Mouse (Mus musculus) brown adipose tissue, adult 24 weeks (tissue): ENCODE results near the gene Cmss1. TPM values are rescaled to one million over a fixed set of nuclear protein-coding genes. Genes with fewer than 3 reads are reported as not detected.

Source experiments
- H3K27ac ChIP-seq: fragments of 200-500 bp; replicated peaks from 2 replicates; pipeline ENCODE4 v1.5.1; 2012; ENCODE audit warnings: low read depth, mild to moderate bottlenecking, low read length
- H3K4me1 ChIP-seq: fragments of 200-500 bp; 2 replicates; pipeline ENCODE4 v1.6.1; 2012; ENCODE audit warnings: low read length, mixed read lengths; ENCODE audit not compliant: control insufficient read depth, insufficient read depth, insufficient read length
- H3K4me3 ChIP-seq: fragments of 200-500 bp; 2 replicates; pipeline ENCODE4 v1.5.1; 2012; ENCODE audit warnings: low read depth, mild to moderate bottlenecking, low read length, moderate library complexity; ENCODE audit not compliant: insufficient read depth
- polyA plus RNA-seq: library from polyadenylated mRNA; stranded (reverse); fragments of >200 nt; gene quantifications from 2 replicates; pipeline ENCODE4 v1.2.4, GENCODE M21; 2012; ENCODE audit not compliant: missing spikeins, insufficient read depth, insufficient read length

Cmss1 gene
- polyA plus RNA-seq, 1 experiment, result 10.9 TPM

GRCm38 (mm10) chr16:57513562-57513961, 93.1 kb downstream of the Cmss1 start:
- Histone ChIP-seq H3K4me3 (no peak overlapping the region), H3K4me1 (no peaks in the 10 kb centered on the region), H3K27ac (no peak overlapping the region)

- Histone ChIP-seq H3K27ac (no peak overlapping the region), H3K4me1 (0 out of 2 replicates have a peak, but pooled peaks cover 4% of the 10 kb centered on the region), H3K4me3 (no peak overlapping the region)
Observed at GRCm38 (mm10) chr16:57509099-57509498, 97.6 kb downstream of the Cmss1 start.

GRCm38 (mm10) chr16:57508351-57508750, 98.3 kb downstream of the Cmss1 start:
- no peak overlapping the region; the same call in 1 of the 2 replicates for H3K27ac ChIP-seq
- H3K4me3 ChIP-seq, result no peak overlapping the region
- H3K4me1 ChIP-seq, result 0 out of 2 replicates have a peak, but pooled peaks cover 4% of the 10 kb centered on the region

GRCm38 (mm10) chr16:57506133-57506532, 100.5 kb downstream of the Cmss1 start:
- Histone ChIP-seq H3K4me3 (no peak overlapping the region), H3K27ac (no peak overlapping the region), H3K4me1 (peaks cover 6% of the 10 kb centered on the region; the same call in 1 of the 2 replicates)

GRCm38 (mm10) chr16:57504728-57505127, 101.9 kb downstream of the Cmss1 start:
- H3K4me3 ChIP-seq, result no peak overlapping the region
- peaks cover 6% of the 10 kb centered on the region; the same call in 1 of the 2 replicates for H3K4me1 ChIP-seq
- no peak overlapping the region for H3K27ac ChIP-seq

- peaks cover 5% of the 10 kb centered on the region; the same call in 1 of the 2 replicates for H3K4me1 ChIP-seq
- H3K27ac ChIP-seq, result no peak overlapping the region
- H3K4me3 ChIP-seq, result no peak overlapping the region
Observed at GRCm38 (mm10) chr16:57502761-57503160, 103.9 kb downstream of the Cmss1 start.

GRCm38 (mm10) chr16:57502230-57502629, 104.4 kb downstream of the Cmss1 start:
- H3K4me3 ChIP-seq, result no peak overlapping the region
- H3K27ac ChIP-seq, result no peak overlapping the region
- peaks cover 2% of the 10 kb centered on the region; the same call in 1 of the 2 replicates for H3K4me1 ChIP-seq

- H3K4me3 ChIP-seq, result no peak overlapping the region
- H3K27ac ChIP-seq, result no peak overlapping the region
- H3K4me1 ChIP-seq, result peaks cover 2% of the 10 kb centered on the region; the same call in 1 of the 2 replicates
Observed at GRCm38 (mm10) chr16:57500851-57501250, 105.8 kb downstream of the Cmss1 start.

- H3K27ac ChIP-seq, result no peak overlapping the region
- H3K4me1 ChIP-seq, result no peaks in the 10 kb centered on the region
Observed at GRCm38 (mm10) chr16:57496437-57497173, 110.1 kb downstream of the Cmss1 start.

GRCm38 (mm10) chr16:57495476-57496203, 111.0 kb downstream of the Cmss1 start:
- H3K4me1 ChIP-seq, result no peaks in the 10 kb centered on the region
- no peak overlapping the region for H3K4me3 ChIP-seq
- no peak overlapping the region; the same call in 1 of the 2 replicates for H3K27ac ChIP-seq

More at GRCm38 (mm10) chr16:57496437-57497173, 110.1 kb downstream of the Cmss1 start:
- no peak overlapping the region for H3K4me3 ChIP-seq

GRCm38 (mm10) chr16:57491853-57492252, 114.8 kb downstream of the Cmss1 start:
- Histone ChIP-seq H3K4me1 (peaks cover 5% of the 10 kb centered on the region; the same call in 1 of the 2 replicates), H3K4me3 (no peak overlapping the region), H3K27ac (no peak overlapping the region)

- Histone ChIP-seq H3K4me3 (no peak overlapping the region), H3K4me1 (peaks cover 8% of the 10 kb centered on the region; the same call in 1 of the 2 replicates), H3K27ac (no peak overlapping the region)
Observed at GRCm38 (mm10) chr16:57490691-57491090, 116.0 kb downstream of the Cmss1 start.

GRCm38 (mm10) chr16:57488661-57489060, 118.0 kb downstream of the Cmss1 start:
- Histone ChIP-seq H3K4me1 (peaks cover 11% of the 10 kb centered on the region), H3K27ac (no peak overlapping the region), H3K4me3 (no peak overlapping the region)

- peaks cover 11% of the 10 kb centered on the region for H3K4me1 ChIP-seq
- H3K27ac ChIP-seq, result no peak overlapping the region
- H3K4me3 ChIP-seq, result no peak overlapping the region
Observed at GRCm38 (mm10) chr16:57486266-57486665, 120.4 kb downstream of the Cmss1 start.

GRCm38 (mm10) chr16:57485265-57485664, 121.4 kb downstream of the Cmss1 start:
- no peak overlapping the region for H3K27ac ChIP-seq
- H3K4me1 ChIP-seq, result peaks cover 11% of the 10 kb centered on the region
- no peak overlapping the region for H3K4me3 ChIP-seq
